Mouse (Mus musculus): ENCODE measurements at regions not wholly inside any gene's neighbourhood (a gene's known extent, or its start where the extent isn't known, plus 50 kb on each side); places are given as distances from the start of the nearest gene placed in this dataset.

GRCm38 (mm10) chr12:112339481-112340179, 149.6 kb upstream of the A530016L24Rik start:
- Histone ChIP-seq H3K4me3 (ENCODE audit: low read depth, low read length) (no peak overlapping the region), H3K27ac (ENCODE audit: insufficient read depth, low read depth, low read length) (no peak overlapping the region), H3K4me1 (ENCODE audit: control insufficient read depth, insufficient read depth, insufficient read length, low read length) (peaks cover 12% of the 10 kb centered on the region), H3K27me3 (ENCODE audit: control insufficient read depth, insufficient read depth, low read length) (no peaks in the 10 kb centered on the region), H3K36me3 (ENCODE audit: control insufficient read depth, insufficient read depth, low read length) (no peaks in the 10 kb centered on the region)
- 27% methylated on average over 11 of the region's 11 CpGs for WGBS
- no peak for TF ChIP-seq POLR2A (IDR thresholded peaks at IDR 0.05; ENCODE audit: low read depth, low read length)
- TF ChIP-seq CTCF (IDR thresholded peaks at IDR 0.05; ENCODE audit: extremely low read depth, insufficient read length, insufficient replicate concordance, low read depth, low read length), result no peak

- H3K27me3 ChIP-seq (ENCODE audit: control insufficient read depth, insufficient read depth, low read length), result no peaks in the 10 kb centered on the region
- no peak for TF ChIP-seq POLR2A (IDR thresholded peaks at IDR 0.05; ENCODE audit: low read depth, low read length)
- TF ChIP-seq CTCF (IDR thresholded peaks at IDR 0.05; ENCODE audit: extremely low read depth, insufficient read length, insufficient replicate concordance, low read depth, low read length), result no peak
- H3K36me3 ChIP-seq (ENCODE audit: control insufficient read depth, insufficient read depth, low read length), result no peaks in the 10 kb centered on the region
- peaks cover 12% of the 10 kb centered on the region for H3K4me1 ChIP-seq (ENCODE audit: control insufficient read depth, insufficient read depth, insufficient read length, low read length)
- 60% methylated on average over 5 of the region's 5 CpGs for WGBS
- H3K4me3 ChIP-seq (ENCODE audit: low read depth, low read length), result no peak overlapping the region
- H3K27ac ChIP-seq (ENCODE audit: insufficient read depth, low read depth, low read length), result no peak overlapping the region
Observed at GRCm38 (mm10) chr12:112340248-112340647, 149.0 kb upstream of the A530016L24Rik start.

- Histone ChIP-seq H3K36me3 (ENCODE audit: control insufficient read depth, insufficient read depth, low read length) (no peaks in the 10 kb centered on the region), H3K4me3 (ENCODE audit: low read depth, low read length) (no peak overlapping the region), H3K27ac (ENCODE audit: insufficient read depth, low read depth, low read length) (no peak overlapping the region), H3K27me3 (ENCODE audit: control insufficient read depth, insufficient read depth, low read length) (no peaks in the 10 kb centered on the region), H3K4me1 (ENCODE audit: control insufficient read depth, insufficient read depth, insufficient read length, low read length) (peaks cover 12% of the 10 kb centered on the region)
- WGBS, result 30% methylated on average over 8 of the region's 8 CpGs
- TF ChIP-seq CTCF (IDR thresholded peaks at IDR 0.05; ENCODE audit: extremely low read depth, insufficient read length, insufficient replicate concordance, low read depth, low read length), result no peak
- no peak for TF ChIP-seq POLR2A (IDR thresholded peaks at IDR 0.05; ENCODE audit: low read depth, low read length)
Observed at GRCm38 (mm10) chr12:112341726-112342469, 147.3 kb upstream of the A530016L24Rik start.

DNA sequence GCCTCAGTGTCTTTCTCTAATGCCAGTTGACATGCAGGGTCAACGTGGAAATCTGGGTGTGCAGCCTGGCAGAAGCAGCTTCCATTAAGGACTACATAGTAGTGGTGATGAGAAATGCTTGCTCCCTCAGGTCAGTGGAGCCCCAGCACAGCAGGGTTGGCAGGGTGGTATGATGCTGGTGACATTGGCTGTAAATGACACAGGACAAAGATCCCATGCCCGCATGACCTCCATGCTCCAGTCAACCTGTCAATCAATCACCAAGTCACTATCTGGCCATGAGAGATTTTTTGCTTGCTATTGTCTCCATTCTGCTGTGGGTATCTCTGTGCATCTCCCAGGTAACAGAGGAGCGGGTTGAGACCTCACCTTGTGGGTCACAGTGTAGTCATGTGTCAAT, 146.2 kb upstream of the A530016L24Rik start:
- TF ChIP-seq CTCF (IDR thresholded peaks at IDR 0.05; ENCODE audit: extremely low read depth, insufficient read length, insufficient replicate concordance, low read depth, low read length), result no peak
- no peak for TF ChIP-seq POLR2A (IDR thresholded peaks at IDR 0.05; ENCODE audit: low read depth, low read length)
- no peaks in the 10 kb centered on the region for H3K36me3 ChIP-seq (ENCODE audit: control insufficient read depth, insufficient read depth, low read length)
- WGBS, result 86% methylated on average over 3 of the region's 3 CpGs

DNA sequence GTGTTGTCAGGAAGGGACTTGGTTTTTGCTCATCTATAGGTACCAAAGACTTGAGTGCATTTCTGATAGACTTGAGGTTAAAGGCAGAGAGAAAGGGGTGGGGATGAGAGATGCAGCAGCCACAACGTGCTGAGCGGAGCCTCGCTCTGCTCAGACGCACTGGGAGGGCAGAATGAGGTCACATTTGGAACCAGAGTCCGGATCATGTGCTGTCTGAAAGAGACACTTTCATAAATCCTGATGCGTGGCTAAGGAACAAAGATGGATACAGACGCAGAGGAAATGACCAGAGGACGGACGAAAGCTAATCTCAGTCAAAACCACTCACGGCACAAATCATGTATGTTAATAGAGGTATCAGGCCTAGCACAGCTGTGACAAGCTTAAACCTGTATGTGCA, 145.0 kb upstream of the A530016L24Rik start:
- no peak overlapping the region for H3K4me3 ChIP-seq (ENCODE audit: low read depth, low read length)
- H3K27me3 ChIP-seq (ENCODE audit: control insufficient read depth, insufficient read depth, low read length), result no peaks in the 10 kb centered on the region
- no peak overlapping the region for H3K27ac ChIP-seq (ENCODE audit: insufficient read depth, low read depth, low read length)
- peaks cover 12% of the 10 kb centered on the region for H3K4me1 ChIP-seq (ENCODE audit: control insufficient read depth, insufficient read depth, insufficient read length, low read length)
- no peaks in the 10 kb centered on the region for H3K36me3 ChIP-seq (ENCODE audit: control insufficient read depth, insufficient read depth, low read length)
- 82% methylated on average over 10 of the region's 10 CpGs for WGBS
- TF ChIP-seq POLR2A (IDR thresholded peaks at IDR 0.05; ENCODE audit: low read depth, low read length), result no peak
- no peak for TF ChIP-seq CTCF (IDR thresholded peaks at IDR 0.05; ENCODE audit: extremely low read depth, insufficient read length, insufficient replicate concordance, low read depth, low read length)

More for the DNA sequence above, 146.2 kb upstream of the A530016L24Rik start:
- Histone ChIP-seq H3K4me1 (ENCODE audit: control insufficient read depth, insufficient read depth, insufficient read length, low read length) (peaks cover 12% of the 10 kb centered on the region), H3K27me3 (ENCODE audit: control insufficient read depth, insufficient read depth, low read length) (no peaks in the 10 kb centered on the region), H3K4me3 (ENCODE audit: low read depth, low read length) (no peak overlapping the region), H3K27ac (ENCODE audit: insufficient read depth, low read depth, low read length) (no peak overlapping the region)

GRCm38 (mm10) chr12:112345797-112346196, 143.5 kb upstream of the A530016L24Rik start:
- WGBS, result 70% methylated on average over 5 of the region's 5 CpGs
- Histone ChIP-seq H3K27me3 (ENCODE audit: control insufficient read depth, insufficient read depth, low read length) (no peaks in the 10 kb centered on the region), H3K27ac (ENCODE audit: insufficient read depth, low read depth, low read length) (no peak overlapping the region), H3K4me1 (ENCODE audit: control insufficient read depth, insufficient read depth, insufficient read length, low read length) (peaks cover 2% of the 10 kb centered on the region; the same call in 1 of the 2 replicates), H3K4me3 (ENCODE audit: low read depth, low read length) (no peak overlapping the region), H3K36me3 (ENCODE audit: control insufficient read depth, insufficient read depth, low read length) (no peaks in the 10 kb centered on the region)
- TF ChIP-seq CTCF (IDR thresholded peaks at IDR 0.05; ENCODE audit: extremely low read depth, insufficient read length, insufficient replicate concordance, low read depth, low read length) (no peak), POLR2A (IDR thresholded peaks at IDR 0.05; ENCODE audit: low read depth, low read length) (no peak)

DNA sequence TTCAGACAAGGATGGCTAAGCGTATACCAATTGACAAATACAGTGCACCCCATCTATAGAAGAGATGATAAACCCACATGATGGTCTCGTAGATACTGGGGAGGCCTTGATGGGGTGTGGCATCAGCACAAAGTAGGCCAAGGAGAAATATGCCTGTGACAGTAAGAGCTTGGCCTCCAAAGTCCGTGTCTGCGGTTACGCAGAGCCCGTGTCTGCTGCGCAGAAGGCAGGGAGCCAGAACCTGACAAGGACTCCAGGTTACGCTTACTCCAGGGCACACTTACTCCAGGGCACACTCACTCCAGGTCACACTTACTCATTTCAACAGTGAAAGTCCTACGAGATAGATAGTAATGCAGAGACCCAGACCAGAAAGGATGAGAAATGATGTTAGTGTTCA, 141.1 kb upstream of the A530016L24Rik start:
- Histone ChIP-seq H3K27ac (ENCODE audit: insufficient read depth, low read depth, low read length) (no peak overlapping the region), H3K27me3 (ENCODE audit: control insufficient read depth, insufficient read depth, low read length) (no peaks in the 10 kb centered on the region), H3K4me1 (ENCODE audit: control insufficient read depth, insufficient read depth, insufficient read length, low read length) (no peaks in the 10 kb centered on the region), H3K4me3 (ENCODE audit: low read depth, low read length) (no peak overlapping the region), H3K36me3 (ENCODE audit: control insufficient read depth, insufficient read depth, low read length) (no peaks in the 10 kb centered on the region)
- 92% methylated on average over 9 of the region's 9 CpGs for WGBS
- TF ChIP-seq CTCF (IDR thresholded peaks at IDR 0.05; ENCODE audit: extremely low read depth, insufficient read length, insufficient replicate concordance, low read depth, low read length) (no peak), POLR2A (IDR thresholded peaks at IDR 0.05; ENCODE audit: low read depth, low read length) (no peak)
